Mouse (Mus musculus) intestine, embryonic 14.5 days (tissue): ENCODE data around the gene Mme. TPM values are rescaled to one million over a fixed set of nuclear protein-coding genes. Genes with fewer than 3 reads are reported as not detected.

Experiments
- ATAC-seq: fragments of 200-750 bp; cut with Nextera tagmentation; replicated peaks from 2 replicates; pipeline ENCODE4 v1.8.0; 2017; ENCODE audit warnings: low read depth, moderate number of reproducible peaks, moderate TSS enrichment, moderate library complexity; ENCODE audit not compliant: low FRiP score, low TSS enrichment
- DNase-seq: peaks from one replicate; pipeline ENCODE4 v3.0.0-alpha.2; 2018; ENCODE audit warnings: low spot score
- H3K27ac ChIP-seq: fragments of 300-500 bp; sonication (generic); 2 replicates; pipeline ENCODE4 v1.5.1; 2014; ENCODE audit warnings: low read depth, mild to moderate bottlenecking, control low read depth
- H3K27me3 ChIP-seq: fragments of 300-500 bp; sonication (generic); replicated peaks from 2 replicates; pipeline ENCODE4 v1.6.1; 2014; ENCODE audit warnings: low read length, control low read depth; ENCODE audit not compliant: control insufficient read depth, insufficient read depth
- H3K36me3 ChIP-seq: fragments of 300-500 bp; sonication (generic); 2 replicates; pipeline ENCODE4 v1.6.1; 2014; ENCODE audit warnings: low read length, control low read depth; ENCODE audit not compliant: control insufficient read depth, insufficient read depth
- H3K4me1 ChIP-seq: fragments of 300-500 bp; sonication (generic); replicated peaks from 2 replicates; pipeline ENCODE4 v1.6.1; 2014; ENCODE audit warnings: low read length, control low read depth, mixed read lengths; ENCODE audit not compliant: control insufficient read depth, insufficient read depth
- H3K4me2 ChIP-seq: fragments of 300-500 bp; sonication (generic); 2 replicates; pipeline ENCODE4 v1.6.1; 2014; ENCODE audit warnings: low read length
- H3K4me3 ChIP-seq: fragments of 300-500 bp; sonication (generic); 2 replicates; pipeline ENCODE4 v1.5.1; 2014; ENCODE audit warnings: low read depth, low read length, control low read depth, mixed read lengths
- H3K9ac ChIP-seq: fragments of 300-500 bp; sonication (generic); 2 replicates; pipeline ENCODE4 v1.6.1; 2014; ENCODE audit warnings: mild to moderate bottlenecking, low read length
- H3K9me3 ChIP-seq: fragments of 300-500 bp; sonication (generic); 2 replicates; pipeline ENCODE4 v1.6.1; 2016; ENCODE audit warnings: low read length, control low read depth; ENCODE audit not compliant: control insufficient read depth
- WGBS: fragments of 180-500 bp; shearing (Covaris S2); extraction: QIAGEN DNeasy Blood & Tissue Kit; methylation state at CpG from one replicate; pipeline ENCODE4 v1.1.7; 2014; 5-methylcytosine and 5-hydroxymethylcytosine counted together
- polyA plus RNA-seq: library from polyadenylated mRNA; unstranded; fragments of >200 nt; fragmentation: Nextera tagmentation; extraction: Ambion mirVana; gene quantifications from 2 replicates; pipeline ENCODE4 v1.2.1, GENCODE M21; 2014

The Mme gene
- polyA plus RNA-seq, 1 experiment from 2014 or later: 1.2 TPM

DNA sequence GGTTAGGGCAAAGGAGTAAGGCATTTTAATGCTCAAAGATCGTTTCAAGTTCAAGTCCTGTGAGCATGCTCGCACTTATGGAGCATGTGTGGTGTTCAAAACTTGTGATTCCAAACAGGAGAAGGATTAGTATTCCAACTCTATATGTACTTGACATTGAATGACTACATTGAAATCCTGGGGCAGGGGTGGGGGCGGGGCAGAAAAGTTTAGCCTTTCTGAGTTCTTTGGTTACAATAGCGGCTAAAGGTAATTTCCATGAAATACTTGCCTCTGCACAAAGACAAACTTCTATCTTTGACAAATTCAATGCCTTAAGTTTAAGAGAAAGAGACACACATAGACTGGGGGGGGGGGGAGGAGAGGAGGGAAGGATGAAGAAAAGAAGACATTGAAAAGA is 53.5 kb downstream of the Mme start:
- no peaks in the 10 kb centered on the region for H3K9me3 ChIP-seq
- peak overlapping the region; percentile 43 for H3K4me3 ChIP-seq
- ATAC-seq (no peak), DNase-seq (no peak)
- peaks cover 12% of the 10 kb centered on the region; the same call in 1 of the 2 replicates for H3K27me3 ChIP-seq
- peak overlapping the region; percentile 98 for H3K4me2 ChIP-seq
- H3K27ac ChIP-seq: no peak overlapping the region
- WGBS: 45% methylated on average over 4 of the region's 4 CpGs
- no peaks in the 10 kb centered on the region for H3K4me1 ChIP-seq
- no peaks in the 10 kb centered on the region for H3K36me3 ChIP-seq
- no peak overlapping the region for H3K9ac ChIP-seq

DNA sequence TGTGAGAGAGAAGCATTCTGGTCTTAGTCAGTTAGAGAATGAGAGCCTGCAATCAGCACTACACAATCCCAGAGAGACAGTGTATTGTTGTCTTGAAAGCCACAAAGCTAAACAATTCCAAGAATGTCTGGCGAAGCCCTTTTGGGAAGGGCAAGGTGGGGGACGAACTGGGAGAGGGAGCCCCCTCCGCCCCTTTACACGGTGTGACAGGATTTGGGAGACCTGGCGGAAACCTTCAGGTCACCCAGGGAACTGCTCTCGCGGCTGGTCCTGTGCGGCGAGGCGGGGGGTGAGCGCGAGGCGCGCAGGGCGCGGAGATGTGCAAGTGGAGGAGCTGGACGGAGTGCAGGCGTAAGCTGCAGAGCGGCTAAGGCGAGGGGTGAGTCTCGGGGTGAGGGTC is 53.9 kb downstream of the Mme start:
- peak overlapping the region; percentile 43 for H3K4me3 ChIP-seq
- H3K9ac ChIP-seq: peak overlapping the region; percentile 36
- WGBS: 0% methylated on average over 21 of the region's 21 CpGs
- peak; percentile 85 for ATAC-seq
- H3K27ac ChIP-seq: no peak overlapping the region
- no peaks in the 10 kb centered on the region for H3K4me1 ChIP-seq
- peaks cover 12% of the 10 kb centered on the region; the same call in 1 of the 2 replicates for H3K27me3 ChIP-seq
- no peaks in the 10 kb centered on the region for H3K36me3 ChIP-seq
- peak overlapping the region; percentile 98 for H3K4me2 ChIP-seq
- H3K9me3 ChIP-seq: no peaks in the 10 kb centered on the region
- DNase-seq: peak; percentile 75

DNA sequence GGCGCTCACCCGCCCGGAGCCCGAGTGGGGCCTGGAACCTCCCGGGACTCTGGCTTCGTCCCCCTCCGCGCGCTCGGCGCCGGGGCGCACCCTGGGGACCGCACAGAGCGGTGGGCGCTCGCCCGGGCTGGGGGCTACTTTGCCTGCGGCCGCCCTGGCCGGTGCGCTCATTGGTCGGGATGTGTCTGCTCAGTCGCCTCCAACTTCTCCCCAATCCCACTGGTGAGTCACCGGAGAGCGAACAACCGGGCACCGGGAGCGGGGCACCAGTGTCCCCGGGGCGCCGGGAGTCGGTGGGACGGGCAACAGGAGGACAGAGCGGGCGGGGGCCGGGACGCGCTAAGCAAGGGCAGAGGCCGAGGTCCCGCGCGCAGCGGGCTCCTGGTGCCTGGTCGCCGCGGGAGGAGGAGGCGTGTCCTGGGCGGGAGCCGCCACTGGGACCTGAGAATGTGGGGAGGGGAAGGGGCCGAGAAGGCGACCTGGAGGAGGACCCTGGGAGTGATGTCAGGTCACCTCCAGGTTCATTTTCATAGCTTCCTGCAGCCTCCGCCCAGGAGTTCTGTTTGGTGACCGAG is 54.4 kb downstream of the Mme start:
- ATAC-seq: peak; percentile 79
- Histone ChIP-seq H3K4me3 (peak overlapping the region; percentile 43), H3K27ac (no peak overlapping the region), H3K4me2 (peak overlapping the region; percentile 98), H3K9me3 (no peaks in the 10 kb centered on the region), H3K27me3 (peaks cover 12% of the 10 kb centered on the region; the same call in 1 of the 2 replicates), H3K4me1 (no peaks in the 10 kb centered on the region), H3K36me3 (no peaks in the 10 kb centered on the region), H3K9ac (peak overlapping the region; percentile 36)
- peak; percentile 77 for DNase-seq
- WGBS: 0% methylated on average over 43 of the region's 54 CpGs

DNA sequence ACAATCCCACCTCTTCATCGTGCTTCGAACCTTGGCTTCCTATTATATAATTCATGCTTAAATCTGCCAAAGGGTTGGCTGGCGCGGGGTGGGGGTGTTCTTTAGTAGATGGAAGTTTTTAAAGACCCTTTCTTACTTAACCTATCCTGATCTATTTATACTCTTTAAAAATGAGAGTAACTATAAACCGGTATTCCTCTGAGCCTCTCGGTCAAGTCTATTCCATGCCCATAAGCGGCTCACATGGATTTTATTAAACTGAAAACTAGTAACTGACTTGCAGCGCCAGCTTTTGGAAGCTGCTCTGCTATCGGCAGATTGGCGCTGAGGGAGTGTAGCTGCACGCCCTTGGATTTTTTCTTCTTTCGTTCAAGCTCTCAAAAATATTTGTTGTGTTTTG is 55.1 kb downstream of the Mme start:
- Histone ChIP-seq H3K4me1 (no peaks in the 10 kb centered on the region), H3K9me3 (no peaks in the 10 kb centered on the region), H3K27me3 (peaks cover 12% of the 10 kb centered on the region; the same call in 1 of the 2 replicates), H3K36me3 (no peaks in the 10 kb centered on the region), H3K4me2 (peak overlapping the region; percentile 98), H3K4me3 (peak overlapping the region; percentile 43), H3K9ac (no peak overlapping the region), H3K27ac (no peak overlapping the region)
- ATAC-seq (no peak), DNase-seq (no peak)
- 9% methylated on average over 12 of the region's 12 CpGs for WGBS

DNA sequence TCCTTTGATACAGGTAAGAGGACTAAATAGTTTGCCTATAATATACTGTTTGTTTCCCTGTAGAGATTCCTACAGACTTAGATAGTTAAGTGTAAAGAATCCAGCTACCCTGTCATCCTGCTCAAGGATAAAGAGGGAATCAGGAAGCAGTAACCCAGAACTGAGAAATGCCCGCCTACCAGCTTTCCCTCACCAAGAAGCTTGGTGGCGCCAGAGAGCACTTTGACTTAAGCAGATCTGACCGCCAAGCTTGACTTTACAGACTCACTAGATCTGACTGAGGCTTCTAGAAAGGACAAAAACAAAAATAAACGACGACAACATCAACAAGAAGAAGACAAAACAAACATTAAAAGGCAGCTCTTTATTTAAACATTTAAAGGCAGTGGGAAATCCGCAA is 56.5 kb downstream of the Mme start:
- Histone ChIP-seq H3K9ac (no peak overlapping the region), H3K27me3 (peaks cover 12% of the 10 kb centered on the region; the same call in 1 of the 2 replicates), H3K36me3 (no peaks in the 10 kb centered on the region), H3K4me3 (no peak overlapping the region), H3K4me1 (no peaks in the 10 kb centered on the region), H3K9me3 (no peaks in the 10 kb centered on the region), H3K27ac (no peak overlapping the region), H3K4me2 (no peak overlapping the region)
- no peak for ATAC-seq
- DNase-seq: peak; percentile 71
- 9% methylated on average over 6 of the region's 6 CpGs for WGBS

DNA sequence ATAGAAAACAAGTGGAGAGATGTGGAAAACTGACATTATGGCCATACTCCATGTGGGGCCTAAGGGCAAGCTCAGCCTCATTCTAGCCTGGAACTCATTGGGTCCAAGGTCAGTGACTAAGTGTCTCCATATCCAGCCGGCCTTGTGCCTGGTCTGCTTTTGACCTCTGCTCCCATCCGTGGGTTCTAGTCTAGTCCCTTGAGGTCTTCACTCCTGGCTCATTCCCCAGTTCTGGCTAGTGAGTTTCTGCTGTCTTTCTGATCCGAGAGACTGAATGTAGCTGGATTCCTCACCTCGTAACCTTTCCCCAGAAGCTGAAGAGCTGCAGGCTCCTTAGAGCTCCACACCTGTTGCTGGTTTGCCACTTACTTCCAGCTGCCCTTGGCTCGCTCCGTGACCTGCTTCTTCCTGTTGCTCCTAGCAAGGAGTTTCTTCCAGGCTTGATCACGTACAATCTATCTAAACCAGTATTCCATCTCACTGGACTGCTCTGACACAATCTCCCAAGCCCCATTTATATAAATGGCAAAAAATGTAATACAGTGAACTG is 73.9 kb downstream of the Mme start:
- Histone ChIP-seq H3K36me3 (no peaks in the 10 kb centered on the region), H3K4me3 (no peak overlapping the region), H3K27me3 (no peaks in the 10 kb centered on the region), H3K4me1 (no peaks in the 10 kb centered on the region), H3K27ac (no peak overlapping the region), H3K9ac (no peak overlapping the region), H3K4me2 (no peak overlapping the region), H3K9me3 (no peaks in the 10 kb centered on the region)
- DNase-seq (no peak), ATAC-seq (no peak)
- 78% methylated on average over 7 of the region's 7 CpGs for WGBS

DNA sequence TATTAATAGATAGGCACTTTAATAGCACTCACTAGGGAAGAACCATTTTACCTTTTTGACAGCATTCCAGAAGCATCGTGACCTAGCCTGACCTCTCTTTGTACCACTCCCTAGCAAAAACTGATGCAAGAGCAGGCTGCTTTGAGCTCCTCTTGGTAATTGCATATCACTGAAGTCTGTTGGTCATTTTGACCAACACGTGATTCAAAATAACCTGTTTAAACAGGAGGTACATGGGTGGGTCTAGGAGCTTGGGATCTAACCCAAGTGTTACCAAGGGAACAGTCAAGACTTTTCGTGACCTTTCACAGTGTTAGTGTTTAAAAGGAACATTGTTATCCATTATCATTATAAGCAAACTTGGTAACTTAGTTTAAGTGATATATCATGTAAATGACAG is 76.2 kb downstream of the Mme start:
- Histone ChIP-seq H3K9me3 (no peaks in the 10 kb centered on the region), H3K27me3 (no peaks in the 10 kb centered on the region), H3K4me3 (no peak overlapping the region), H3K4me1 (no peaks in the 10 kb centered on the region), H3K36me3 (no peaks in the 10 kb centered on the region), H3K4me2 (no peak overlapping the region), H3K9ac (no peak overlapping the region), H3K27ac (no peak overlapping the region)
- 54% methylated on average over 3 of the region's 3 CpGs for WGBS
- DNase-seq: no peak
- ATAC-seq: no peak

DNA sequence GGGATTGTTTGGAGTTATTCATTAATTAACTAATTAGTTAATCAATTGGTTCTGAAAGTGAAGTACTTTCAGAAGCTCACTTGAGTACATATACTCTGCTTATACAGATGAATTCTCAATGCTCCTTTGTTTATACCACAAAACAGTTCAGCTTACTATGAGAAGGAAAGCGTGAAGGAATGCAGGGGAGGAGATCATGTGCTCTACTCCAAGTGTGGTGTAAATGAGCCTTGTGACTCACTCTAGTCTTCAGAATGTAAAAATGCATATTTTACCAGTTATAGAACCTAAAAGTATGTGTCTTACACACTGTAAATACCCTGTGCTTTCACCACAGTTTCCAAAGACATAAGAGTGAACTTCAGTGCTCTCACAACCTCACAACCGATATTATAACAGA is 84.3 kb downstream of the Mme start:
- no peak for DNase-seq
- H3K4me1 ChIP-seq: no peaks in the 10 kb centered on the region
- H3K4me3 ChIP-seq: no peak overlapping the region
- no peaks in the 10 kb centered on the region for H3K36me3 ChIP-seq
- no peak for ATAC-seq
- H3K27me3 ChIP-seq: no peaks in the 10 kb centered on the region
- 70% methylated on average over 2 of the region's 2 CpGs for WGBS
- H3K9ac ChIP-seq: no peak overlapping the region
- no peak overlapping the region for H3K4me2 ChIP-seq
- no peaks in the 10 kb centered on the region for H3K9me3 ChIP-seq
- no peak overlapping the region for H3K27ac ChIP-seq

DNA sequence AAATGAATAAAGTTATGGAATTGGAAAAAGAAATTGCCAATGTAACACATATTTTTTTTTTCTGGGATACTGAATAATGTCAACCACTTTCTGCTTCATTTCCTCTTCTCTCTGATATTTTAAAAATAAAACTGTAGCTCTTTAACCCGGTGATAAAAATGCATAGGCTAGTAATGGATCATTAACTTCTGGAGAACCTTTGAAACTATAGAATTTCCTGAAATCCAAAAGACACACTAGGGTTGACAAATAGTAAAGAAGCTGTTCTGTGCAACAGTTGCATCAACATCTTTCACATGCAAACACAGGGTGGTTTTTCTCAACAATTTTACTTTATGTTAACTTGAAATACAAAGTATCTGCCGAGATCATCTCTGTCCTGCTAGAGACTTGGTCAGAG is 98.8 kb downstream of the Mme start:
- no peak overlapping the region for H3K27ac ChIP-seq
- H3K4me1 ChIP-seq: no peaks in the 10 kb centered on the region
- DNase-seq: no peak
- H3K4me2 ChIP-seq: no peak overlapping the region
- H3K9ac ChIP-seq: no peak overlapping the region
- ATAC-seq: no peak
- H3K4me3 ChIP-seq: no peak overlapping the region
- H3K36me3 ChIP-seq: no peaks in the 10 kb centered on the region
- H3K9me3 ChIP-seq: no peaks in the 10 kb centered on the region
- 79% methylated on average over 2 of the region's 2 CpGs for WGBS
- H3K27me3 ChIP-seq: no peaks in the 10 kb centered on the region
